Mouse (Mus musculus) embryonic facial prominence, embryonic 14.5 days (tissue): Measurements from ENCODE around the gene Arl15. TPM values are rescaled to one million over a fixed set of nuclear protein-coding genes. Genes with fewer than 3 reads are reported as not detected.

Experiments
- ATAC-seq: fragments of 200-750 bp; cut with Nextera tagmentation; 2 replicates; pipeline ENCODE4 v1.8.0; 2017; ENCODE audit warnings: low read depth, moderate number of reproducible peaks, moderate TSS enrichment
- DNase-seq: peaks from one replicate; pipeline ENCODE4 v3.0.0-alpha.2; 2015; ENCODE audit warnings: low spot score
- H3K27ac ChIP-seq: fragments of 300-500 bp; sonication (generic); replicated peaks from 2 replicates; pipeline ENCODE4 v1.5.1; 2014; ENCODE audit warnings: low read depth, mild to moderate bottlenecking, low read length, moderate library complexity
- H3K27me3 ChIP-seq: fragments of 300-500 bp; sonication (generic); replicated peaks from 2 replicates; pipeline ENCODE4 v1.6.1; 2014; ENCODE audit warnings: low read length; ENCODE audit not compliant: control insufficient read depth, insufficient read depth
- H3K36me3 ChIP-seq: fragments of 300-500 bp; sonication (generic); 2 replicates; pipeline ENCODE4 v1.6.1; 2014; ENCODE audit warnings: low read length, mixed read lengths; ENCODE audit not compliant: control insufficient read depth, insufficient read depth
- H3K4me1 ChIP-seq: fragments of 300-500 bp; sonication (generic); 2 replicates; pipeline ENCODE4 v1.6.1; 2014; ENCODE audit warnings: antibody characterized with exemption, low read length; ENCODE audit not compliant: control insufficient read depth, insufficient read depth
- H3K4me2 ChIP-seq: fragments of 300-500 bp; sonication (generic); 2 replicates; pipeline ENCODE4 v1.6.1; 2014; ENCODE audit warnings: low read depth, mild to moderate bottlenecking, low read length, moderate library complexity, mixed read lengths
- H3K4me3 ChIP-seq: fragments of 300-500 bp; sonication (generic); 2 replicates; pipeline ENCODE4 v1.5.1; 2014; ENCODE audit warnings: low read depth, mild to moderate bottlenecking, low read length
- H3K9ac ChIP-seq: fragments of 300-500 bp; sonication (generic); 2 replicates; pipeline ENCODE4 v1.6.1; 2014; ENCODE audit warnings: low read depth, mild to moderate bottlenecking, low read length, moderate library complexity, mixed read lengths
- H3K9me3 ChIP-seq: fragments of 300-500 bp; sonication (generic); 2 replicates; pipeline ENCODE4 v1.6.1; 2016; ENCODE audit warnings: low read length; ENCODE audit not compliant: control insufficient read depth
- WGBS: fragments of 180-500 bp; shearing (Covaris S2); extraction: QIAGEN DNeasy Blood & Tissue Kit; methylation state at CpG from one replicate; pipeline ENCODE4 v1.1.7; 2014; 5-methylcytosine and 5-hydroxymethylcytosine counted together
- polyA plus RNA-seq: library from polyadenylated mRNA; unstranded; fragments of >200 nt; fragmentation: Nextera tagmentation; extraction: Ambion mirVana; gene quantifications from 2 replicates; pipeline ENCODE4 v1.2.1, GENCODE M21; 2014

Arl15 gene
- polyA plus RNA-seq, 1 experiment from 2014 or later: 8.2 TPM

DNA sequence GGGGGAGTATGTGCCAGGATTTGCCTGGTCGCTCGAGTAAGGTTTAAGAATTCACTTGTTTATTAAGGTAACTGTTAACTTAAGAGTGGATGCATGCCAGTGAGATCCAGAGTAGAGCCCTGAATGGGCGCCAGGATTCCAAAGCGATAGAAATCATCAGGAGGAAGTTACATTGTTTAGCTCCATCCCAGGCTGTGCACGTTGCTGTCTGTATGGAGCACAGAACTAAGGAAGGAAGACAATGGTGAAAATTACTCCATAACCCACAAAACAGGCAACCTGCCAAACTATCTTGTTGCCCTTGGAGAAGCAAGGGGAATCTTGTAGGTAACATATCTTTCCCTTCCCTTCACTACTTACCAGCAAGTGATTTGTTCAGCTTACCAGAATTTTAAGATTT, 176.4 kb downstream of the Arl15 start:
- H3K27ac ChIP-seq: no peak overlapping the region
- no peaks in the 10 kb centered on the region for H3K36me3 ChIP-seq
- peak; percentile 66 for DNase-seq
- no peak; the same call in 1 of the 2 replicates for ATAC-seq
- H3K4me3 ChIP-seq: no peak overlapping the region
- no peak overlapping the region for H3K4me2 ChIP-seq
- H3K4me1 ChIP-seq: peaks cover 15% of the 10 kb centered on the region
- no peaks in the 10 kb centered on the region for H3K27me3 ChIP-seq
- H3K9me3 ChIP-seq: no peaks in the 10 kb centered on the region
- 53% methylated on average over 5 of the region's 5 CpGs for WGBS
- no peak overlapping the region for H3K9ac ChIP-seq

DNA sequence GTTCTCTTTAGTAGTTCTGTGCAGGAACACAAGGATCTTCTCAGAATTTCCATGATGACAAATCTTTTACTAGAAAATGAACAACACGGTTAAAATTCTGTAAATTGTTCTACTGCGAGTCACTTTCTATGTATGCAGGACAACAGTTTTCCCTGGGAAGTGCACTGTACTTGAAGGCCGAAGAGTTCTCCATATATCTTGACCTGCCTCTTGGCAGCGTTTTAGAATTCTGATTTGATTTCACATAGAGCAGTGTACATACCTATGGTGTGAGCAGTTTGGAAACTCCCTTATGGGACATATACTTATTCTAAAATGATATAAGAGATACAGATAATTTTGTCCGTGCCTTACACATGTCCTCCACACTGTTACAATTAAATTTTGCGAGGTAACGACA, 178.1 kb downstream of the Arl15 start:
- DNase-seq: no peak
- Histone ChIP-seq H3K27me3 (no peaks in the 10 kb centered on the region), H3K4me3 (no peak overlapping the region), H3K4me2 (no peak overlapping the region), H3K36me3 (no peaks in the 10 kb centered on the region), H3K4me1 (peaks cover 23% of the 10 kb centered on the region), H3K9ac (no peak overlapping the region), H3K27ac (no peak overlapping the region), H3K9me3 (no peaks in the 10 kb centered on the region)
- ATAC-seq: no peak
- 80% methylated on average over 7 of the region's 7 CpGs for WGBS

- Histone ChIP-seq H3K4me1 (peaks cover 23% of the 10 kb centered on the region), H3K27ac (no peak overlapping the region), H3K27me3 (no peaks in the 10 kb centered on the region), H3K36me3 (no peaks in the 10 kb centered on the region), H3K9ac (no peak overlapping the region), H3K4me3 (no peak overlapping the region), H3K9me3 (no peaks in the 10 kb centered on the region), H3K4me2 (no peak overlapping the region)
- 72% methylated on average over 1 of the region's 1 CpGs for WGBS
- ATAC-seq (no peak), DNase-seq (peak; percentile 60)
Observed at GRCm38 (mm10) chr13:113974866-113975265, 180.6 kb downstream of the Arl15 start.

GRCm38 (mm10) chr13:113975722-113976121, 181.4 kb downstream of the Arl15 start:
- Histone ChIP-seq H3K4me3 (no peak overlapping the region), H3K27me3 (no peaks in the 10 kb centered on the region), H3K36me3 (no peaks in the 10 kb centered on the region), H3K9me3 (no peaks in the 10 kb centered on the region), H3K9ac (no peak overlapping the region), H3K4me2 (no peak overlapping the region), H3K27ac (no peak overlapping the region), H3K4me1 (peaks cover 20% of the 10 kb centered on the region)
- peak; percentile 80 for DNase-seq
- whole genome bisulfite sequencing: 35% methylated on average over 6 of the region's 6 CpGs
- ATAC-seq: no peak; the same call in 1 of the 2 replicates

- Histone ChIP-seq H3K27ac (no peak overlapping the region), H3K9ac (no peak overlapping the region), H3K9me3 (no peaks in the 10 kb centered on the region), H3K4me1 (peaks cover 19% of the 10 kb centered on the region), H3K4me3 (no peak overlapping the region), H3K36me3 (no peaks in the 10 kb centered on the region), H3K27me3 (no peaks in the 10 kb centered on the region), H3K4me2 (no peak overlapping the region)
- DNase-seq (peak; percentile 67), ATAC-seq (peak; percentile 50; the same call in 1 of the 2 replicates)
- 53% methylated on average over 4 of the region's 4 CpGs for WGBS
Observed at GRCm38 (mm10) chr13:113976936-113977335, 182.6 kb downstream of the Arl15 start.

DNA sequence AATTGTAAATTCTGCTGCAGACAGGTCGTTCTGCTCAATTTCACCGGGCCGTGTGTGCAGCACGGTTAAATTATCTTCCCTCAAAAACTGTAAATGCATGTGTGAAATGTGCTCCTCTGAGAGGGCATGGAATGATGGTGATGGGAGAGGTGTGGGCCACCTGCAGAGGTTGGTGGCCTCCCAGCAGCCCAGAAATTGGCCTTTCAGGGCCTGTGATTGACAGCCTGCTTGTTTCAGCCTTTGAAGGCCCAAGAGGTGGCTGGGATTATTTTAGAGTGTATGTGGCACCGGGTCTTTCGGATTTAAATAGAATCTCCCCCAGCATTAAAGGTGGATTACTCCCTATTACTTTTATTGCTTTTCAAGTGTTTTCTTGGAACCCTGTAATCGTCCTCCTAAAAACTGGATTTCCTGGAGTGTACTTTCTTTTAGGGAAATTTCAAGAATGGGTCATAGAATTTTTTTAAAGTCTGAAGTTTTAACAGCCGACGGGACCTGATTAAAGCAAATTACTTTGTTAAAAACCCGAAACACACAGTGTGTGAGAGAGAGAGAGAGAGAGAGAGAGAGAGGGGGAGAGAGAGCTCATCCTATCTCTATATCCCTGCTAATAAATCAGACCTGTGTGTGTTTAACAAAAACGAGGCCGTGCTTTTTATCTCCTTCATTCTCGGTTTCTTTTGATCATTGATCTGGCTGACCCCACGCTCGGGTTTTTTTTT, 186.6 kb downstream of the Arl15 start:
- no peaks in the 10 kb centered on the region for H3K9me3 ChIP-seq
- H3K27ac ChIP-seq: no peak overlapping the region
- H3K27me3 ChIP-seq: no peaks in the 10 kb centered on the region
- H3K4me2 ChIP-seq: no peak overlapping the region
- DNase-seq (no peak), ATAC-seq (no peak)
- peaks cover 11% of the 10 kb centered on the region for H3K4me1 ChIP-seq
- H3K9ac ChIP-seq: no peak overlapping the region
- no peaks in the 10 kb centered on the region for H3K36me3 ChIP-seq
- no peak overlapping the region for H3K4me3 ChIP-seq
- 42% methylated on average over 15 of the region's 15 CpGs for WGBS

DNA sequence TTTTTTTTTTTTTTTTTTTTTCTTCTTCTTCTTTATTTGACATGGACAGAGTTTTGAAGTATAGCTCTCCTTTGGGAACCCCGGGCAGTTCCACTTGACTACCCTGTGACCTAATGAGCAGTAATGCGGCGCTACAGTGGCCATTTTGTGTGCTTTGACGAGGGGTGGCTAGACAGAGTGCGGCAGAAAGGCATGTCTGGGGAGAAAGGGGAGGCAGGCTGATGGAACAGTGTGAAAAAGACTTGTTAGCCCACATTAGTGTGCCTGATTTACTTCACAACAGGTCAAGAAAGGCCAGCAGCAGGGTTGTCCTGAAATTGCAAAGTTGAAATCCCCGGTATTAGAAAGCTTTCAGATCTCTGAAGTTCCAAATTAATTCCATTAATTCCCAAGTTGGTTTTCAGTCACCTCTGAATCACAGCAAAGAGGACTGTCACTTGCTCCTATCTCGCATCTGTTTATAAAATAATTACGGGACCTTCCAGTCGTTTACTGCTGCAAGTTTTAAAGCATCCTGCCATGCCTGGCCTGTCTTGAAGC, 187.2 kb downstream of the Arl15 start:
- Histone ChIP-seq H3K4me1 (peaks cover 11% of the 10 kb centered on the region; the same call in 1 of the 2 replicates), H3K4me3 (no peak overlapping the region), H3K4me2 (no peak overlapping the region; the same call in 1 of the 2 replicates), H3K27me3 (no peaks in the 10 kb centered on the region), H3K36me3 (no peaks in the 10 kb centered on the region), H3K9me3 (no peaks in the 10 kb centered on the region), H3K9ac (no peak overlapping the region), H3K27ac (no peak overlapping the region)
- ATAC-seq (peak; percentile 63; the same call in 1 of the 2 replicates), DNase-seq (peak; percentile 33)
- WGBS: 45% methylated on average over 9 of the region's 9 CpGs

DNA sequence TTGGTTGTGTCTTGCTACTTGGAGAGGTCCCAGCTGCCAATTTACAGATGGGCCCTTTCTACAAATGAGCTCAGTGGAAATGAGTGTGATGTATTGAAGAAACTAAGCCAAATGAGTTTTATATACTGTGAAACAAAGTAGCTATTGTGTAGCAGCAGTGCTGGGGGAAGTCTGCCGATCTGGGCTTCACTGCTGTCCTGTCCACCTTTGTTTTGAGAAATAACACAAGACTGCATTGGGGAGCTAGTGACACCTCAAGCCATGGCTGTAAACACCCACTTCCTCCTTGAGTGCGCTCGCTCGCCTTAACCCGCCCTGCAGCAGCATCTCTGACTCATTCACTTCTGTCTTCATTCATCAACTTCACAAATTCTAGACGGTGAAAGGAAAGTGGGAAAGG, 189.3 kb downstream of the Arl15 start:
- H3K36me3 ChIP-seq: no peaks in the 10 kb centered on the region
- no peak overlapping the region for H3K4me2 ChIP-seq
- no peak overlapping the region for H3K4me3 ChIP-seq
- ATAC-seq: no peak
- no peaks in the 10 kb centered on the region for H3K27me3 ChIP-seq
- peak; percentile 19 for DNase-seq
- no peak overlapping the region for H3K27ac ChIP-seq
- H3K4me1 ChIP-seq: peaks cover 11% of the 10 kb centered on the region
- WGBS: 33% methylated on average over 6 of the region's 6 CpGs
- H3K9me3 ChIP-seq: no peaks in the 10 kb centered on the region
- no peak overlapping the region for H3K9ac ChIP-seq

GRCm38 (mm10) chr13:113984491-113984890, 190.2 kb downstream of the Arl15 start:
- no peak overlapping the region for H3K4me2 ChIP-seq
- no peaks in the 10 kb centered on the region for H3K36me3 ChIP-seq
- no peak overlapping the region for H3K9ac ChIP-seq
- H3K4me3 ChIP-seq: no peak overlapping the region
- no peaks in the 10 kb centered on the region for H3K27me3 ChIP-seq
- peaks cover 11% of the 10 kb centered on the region for H3K4me1 ChIP-seq
- H3K9me3 ChIP-seq: no peaks in the 10 kb centered on the region
- DNase-seq: no peak
- H3K27ac ChIP-seq: no peak overlapping the region
- WGBS: 92% methylated on average over 4 of the region's 4 CpGs
- no peak for ATAC-seq
